Mouse (Mus musculus) thymus, adult 18-20 months (tissue): ENCODE measurements around the gene Pebp1.

Experiments used
- DNase-seq, 2 experiments: peaks; one replicate each; pipeline ENCODE4 v3.0.0; 2022; ENCODE audit warnings: mixed read lengths in 2 of 2

The Pebp1 gene

GRCm38 (mm10) chr5:117284682-117285081 is 2.7 kb downstream of the Pebp1 start:
- DNase-seq = no peak

- no peak for DNase-seq
These were observed 3.4 kb downstream of the Pebp1 start for GRCm38 (mm10) chr5:117284029-117284428.

- no peak for DNase-seq
These were observed 5.1 kb downstream of the Pebp1 start for GRCm38 (mm10) chr5:117282360-117282759.

GRCm38 (mm10) chr5:117281536-117281935 is 5.9 kb downstream of the Pebp1 start:
- no peak for DNase-seq

DNA sequence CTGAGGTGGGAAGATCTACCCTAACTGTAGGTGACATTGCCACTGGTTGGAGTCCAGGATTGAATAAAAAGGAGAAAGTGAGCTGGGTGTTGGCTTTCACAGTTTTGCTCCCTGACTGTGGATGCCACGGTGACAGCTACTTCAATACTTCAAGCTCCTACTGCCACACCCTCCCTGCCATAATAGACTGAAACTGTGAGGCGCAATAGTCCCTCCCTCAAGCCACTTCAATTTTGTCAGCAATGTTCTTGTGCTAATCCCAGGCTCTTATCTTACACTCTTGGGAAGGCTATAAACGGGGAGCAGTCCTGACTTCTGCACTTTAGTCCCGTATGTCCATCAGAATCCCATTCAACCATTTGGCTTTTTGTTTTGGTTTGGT is 7.8 kb downstream of the Pebp1 start:
- DNase-seq = no peak

GRCm38 (mm10) chr5:117278809-117279668 is 8.4 kb downstream of the Pebp1 start:
- DNase-seq = no peak

- no peak for DNase-seq
These were observed 9.6 kb downstream of the Pebp1 start for GRCm38 (mm10) chr5:117277784-117278183.

DNA sequence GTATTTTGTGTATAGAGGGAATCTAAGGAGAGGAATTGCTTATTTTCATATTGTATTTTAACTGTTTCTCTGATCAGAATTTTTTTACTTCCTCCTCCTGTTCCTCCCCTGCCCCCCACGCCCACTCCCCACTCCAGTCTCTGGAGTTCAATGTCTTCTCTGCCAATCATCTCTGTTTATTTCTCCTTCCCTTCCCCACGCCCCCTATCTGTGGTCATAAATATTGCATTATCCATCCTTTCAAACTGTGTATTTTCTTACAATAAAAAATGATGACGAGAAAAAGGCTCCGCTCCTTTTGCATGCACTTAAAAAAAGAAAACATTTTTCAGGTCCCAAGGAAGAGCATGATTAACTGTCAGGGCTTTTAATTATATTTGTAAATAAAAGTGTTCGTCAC is 12.6 kb downstream of the Pebp1 start:
- DNase-seq = no peak

- no peak for DNase-seq
These were observed 15.5 kb downstream of the Pebp1 start for GRCm38 (mm10) chr5:117271945-117272344.

DNA sequence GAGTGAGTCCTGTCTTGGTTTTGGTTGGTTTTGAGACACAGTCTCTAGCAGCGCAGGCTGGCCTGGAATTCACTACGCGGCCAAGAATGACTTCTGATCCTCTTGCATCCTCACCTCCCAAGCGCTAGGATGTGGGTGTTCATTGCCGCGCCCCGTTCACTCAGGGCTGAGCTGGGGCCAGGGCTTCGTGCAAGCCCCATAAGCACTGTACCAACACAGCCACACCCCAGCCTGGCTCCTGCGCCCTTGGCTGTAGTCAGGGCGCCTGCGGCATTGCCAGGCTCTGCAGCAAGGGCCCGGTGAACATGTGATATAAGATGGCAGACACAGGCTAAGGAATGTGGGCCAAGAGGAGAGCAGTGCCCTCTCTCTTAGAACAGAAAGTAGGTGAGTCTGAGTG is 18.0 kb downstream of the Pebp1 start:
- DNase-seq = no peak

GRCm38 (mm10) chr5:117268749-117269148 is 18.7 kb downstream of the Pebp1 start:
- DNase-seq = no peak

- DNase-seq = no peak
These were observed 19.5 kb downstream of the Pebp1 start for GRCm38 (mm10) chr5:117267913-117268312.

- DNase-seq = no peak
These were observed 22.7 kb downstream of the Pebp1 start for GRCm38 (mm10) chr5:117264701-117265100.

DNA sequence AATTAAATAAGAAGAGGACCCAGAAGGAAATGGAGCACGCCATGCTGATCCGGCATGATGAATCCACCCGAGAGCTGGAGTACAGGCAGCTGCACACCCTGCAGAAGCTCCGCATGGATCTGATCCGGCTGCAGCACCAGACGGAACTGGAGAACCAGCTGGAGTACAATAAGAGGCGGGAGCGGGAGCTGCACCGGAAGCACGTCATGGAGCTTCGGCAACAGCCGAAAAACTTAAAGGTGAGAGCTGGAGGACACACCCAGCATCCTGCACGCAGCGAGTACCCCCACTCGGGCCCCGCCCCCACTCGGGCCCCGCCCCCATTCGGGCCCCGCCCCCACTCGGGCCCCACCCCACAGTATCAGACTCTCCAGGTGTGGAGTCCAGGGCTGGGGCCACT is 23.9 kb downstream of the Pebp1 start:
- DNase-seq = no peak

- DNase-seq = no peak
These were observed 29.1 kb downstream of the Pebp1 start for GRCm38 (mm10) chr5:117258276-117258675.

GRCm38 (mm10) chr5:117251763-117252162 is 35.7 kb downstream of the Pebp1 start:
- no peak for DNase-seq

DNA sequence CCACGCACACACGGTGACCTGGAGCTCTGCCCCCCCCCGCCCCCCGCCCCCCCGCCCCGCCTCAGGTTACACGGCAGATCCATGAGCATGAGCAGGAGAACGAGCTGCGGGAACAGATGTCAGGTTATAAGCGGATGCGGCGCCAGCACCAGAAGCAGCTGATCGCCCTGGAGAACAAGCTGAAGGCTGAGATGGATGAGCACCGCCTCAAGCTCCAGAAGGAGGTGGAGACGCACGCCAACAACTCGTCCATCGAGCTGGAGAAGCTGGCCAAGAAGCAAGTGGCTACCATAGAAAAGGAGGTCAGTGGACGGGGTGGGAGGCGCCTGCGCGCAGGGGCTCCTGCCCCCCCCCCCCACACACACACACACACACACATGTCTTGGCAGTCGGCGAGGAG is 36.6 kb downstream of the Pebp1 start:
- DNase-seq = no peak

DNA sequence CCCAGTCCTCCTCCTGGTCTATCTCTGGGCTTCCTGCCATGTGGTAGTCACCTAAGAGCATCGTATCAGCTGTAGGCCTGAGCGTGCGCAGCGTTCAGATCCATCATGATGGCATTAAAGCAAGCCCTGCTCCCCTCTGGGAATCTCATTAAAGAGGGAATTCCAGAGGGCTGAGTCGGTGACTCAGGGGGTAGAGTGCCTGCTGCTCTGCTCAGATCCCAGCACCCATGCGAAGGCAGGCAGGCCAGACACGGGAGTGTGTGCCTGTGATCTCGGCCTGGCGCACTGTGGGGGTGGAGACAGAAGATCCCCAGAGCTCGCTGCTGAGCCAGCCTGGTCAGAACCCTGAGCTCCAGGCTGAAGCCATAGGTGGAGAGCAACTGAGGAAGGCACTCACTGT is 39.1 kb downstream of the Pebp1 start:
- no peak for DNase-seq

GRCm38 (mm10) chr5:117245170-117245569 is 42.3 kb downstream of the Pebp1 start:
- no peak for DNase-seq

DNA sequence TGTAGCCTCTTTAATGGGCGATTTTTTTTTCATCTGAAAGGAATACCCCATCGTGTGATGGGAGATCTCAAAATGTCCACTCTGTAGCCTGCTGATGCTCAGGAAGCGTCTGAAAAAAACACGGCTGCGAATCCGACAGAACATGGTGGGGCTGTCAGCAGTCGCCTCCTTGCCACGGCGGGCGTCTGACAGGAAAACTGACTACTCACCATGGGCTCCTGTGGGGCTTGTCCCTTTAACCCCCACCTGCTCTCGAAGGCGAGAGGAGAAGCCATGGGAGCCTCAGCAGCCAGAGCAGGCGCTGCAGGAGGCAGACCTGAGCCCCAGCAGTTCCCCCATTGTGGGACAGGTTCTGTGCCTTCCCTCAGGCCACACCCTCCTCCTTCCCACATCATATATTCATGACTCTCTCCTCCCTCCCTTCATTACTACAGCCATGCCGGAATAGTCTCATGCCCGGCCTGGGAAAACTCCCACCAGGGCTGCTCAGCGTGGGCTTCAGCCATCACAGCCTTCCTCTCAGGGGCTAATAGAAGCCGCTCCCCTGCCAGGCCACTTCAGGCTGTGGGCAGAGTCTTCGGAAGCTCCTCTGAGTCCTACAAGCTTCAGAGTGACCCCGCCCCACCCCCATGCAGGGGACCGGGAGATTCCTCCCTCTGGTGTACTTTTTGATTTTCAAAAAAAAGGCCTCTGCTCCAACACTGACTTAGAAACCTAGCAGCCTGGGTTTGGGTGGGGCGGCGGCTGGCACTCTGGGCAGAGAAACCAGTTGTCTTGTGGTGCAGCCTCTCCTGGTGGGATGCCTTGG is 44.5 kb downstream of the Pebp1 start:
- DNase-seq = no peak

DNA sequence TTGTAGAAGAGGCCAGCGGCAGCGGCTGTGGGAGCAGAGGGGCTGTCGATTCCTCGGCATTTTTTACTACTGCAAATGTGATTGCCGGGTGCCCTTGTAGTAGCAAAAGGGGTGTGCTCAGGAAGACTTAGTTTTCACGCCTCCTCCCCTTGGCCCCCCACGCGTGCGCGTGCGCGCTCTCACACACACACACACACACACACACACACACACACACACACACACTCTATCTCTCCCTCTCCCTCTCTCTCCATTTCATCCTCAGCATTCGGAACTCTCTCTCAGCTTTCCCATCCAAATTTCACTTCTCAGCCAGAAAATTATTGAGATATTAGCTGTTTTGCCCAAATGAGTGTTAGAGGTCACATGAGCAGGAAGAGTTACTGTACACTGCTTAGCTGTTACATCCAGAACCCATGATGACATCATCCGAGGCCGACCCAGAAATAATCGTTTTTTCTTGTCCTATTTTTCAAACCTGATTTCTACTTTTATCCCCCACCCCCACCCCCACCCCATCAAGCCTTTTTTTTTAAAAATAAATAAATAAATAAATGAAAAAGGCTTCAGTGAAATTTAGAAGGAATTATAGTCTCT is 45.4 kb downstream of the Pebp1 start:
- DNase-seq = no peak

- no peak for DNase-seq
These were observed 46.6 kb downstream of the Pebp1 start for GRCm38 (mm10) chr5:117240761-117241322.

DNA sequence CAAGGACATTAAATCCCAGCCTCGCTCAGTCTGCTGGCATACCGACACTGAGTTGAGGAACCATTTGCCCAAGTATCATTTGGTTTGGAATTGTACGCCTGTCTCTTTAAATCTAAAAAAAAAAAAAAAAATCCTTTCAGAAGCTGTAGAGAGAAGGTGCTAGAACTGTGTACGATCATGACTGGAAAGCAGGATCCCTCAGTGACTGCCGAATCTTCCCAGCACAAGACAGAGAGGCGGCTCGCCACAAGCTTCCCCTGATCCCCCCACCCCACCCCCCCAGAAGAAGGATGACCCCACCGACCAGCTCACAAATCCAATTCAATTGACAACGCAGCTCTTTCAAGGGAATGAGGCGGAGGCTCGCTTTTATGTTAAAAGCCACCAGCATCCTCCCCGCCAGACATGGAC is 47.1 kb downstream of the Pebp1 start:
- DNase-seq = no peak
